Mouse (Mus musculus) stomach, postnatal 0 days (tissue): Measurements from ENCODE around the gene Wdr37. TPM values are rescaled to one million over a fixed set of nuclear protein-coding genes. Genes with fewer than 3 reads are reported as not detected.
"Not testable (repeated sequence)": the region's sequence is repeated elsewhere in the genome, so short reads cannot be mapped to it uniquely, and the experiment has no call there.

Source experiments
- ATAC-seq: fragments of 200-750 bp; cut with Nextera tagmentation; 2 replicates; pipeline ENCODE4 v1.8.0; 2017; ENCODE audit not compliant: low FRiP score, low TSS enrichment
- DNase-seq: peaks from one replicate; pipeline ENCODE4 v3.0.0-alpha.2; 2016; ENCODE audit warnings: low spot score
- H3K27ac ChIP-seq: fragments of 300-500 bp; sonication (generic); replicated peaks from 2 replicates; pipeline ENCODE4 v1.5.1; 2014; ENCODE audit warnings: mild to moderate bottlenecking, control low read depth
- H3K27me3 ChIP-seq: fragments of 300-500 bp; sonication (generic); 2 replicates; pipeline ENCODE4 v1.6.1; 2014; ENCODE audit warnings: low read length; ENCODE audit not compliant: control insufficient read depth, insufficient read depth
- H3K36me3 ChIP-seq: fragments of 300-500 bp; sonication (generic); 2 replicates; pipeline ENCODE4 v1.6.1; 2014; ENCODE audit warnings: low read length, mixed read lengths; ENCODE audit not compliant: control insufficient read depth, insufficient read depth
- H3K4me1 ChIP-seq: fragments of 300-500 bp; sonication (generic); replicated peaks from 2 replicates; pipeline ENCODE4 v1.6.1; 2014; ENCODE audit warnings: antibody characterized with exemption; ENCODE audit not compliant: control insufficient read depth, insufficient read depth
- H3K4me2 ChIP-seq: fragments of 300-500 bp; sonication (generic); replicated peaks from 2 replicates; pipeline ENCODE4 v1.6.1; 2014; ENCODE audit warnings: low read depth, mild to moderate bottlenecking, control low read depth, moderate library complexity
- H3K4me3 ChIP-seq: fragments of 300-500 bp; sonication (generic); 2 replicates; pipeline ENCODE4 v1.5.1; 2014; ENCODE audit warnings: low read depth, low read length, control low read depth
- H3K9ac ChIP-seq: fragments of 300-500 bp; sonication (generic); 2 replicates; pipeline ENCODE4 v1.6.1; 2014; ENCODE audit warnings: mild to moderate bottlenecking, low read length, control low read depth, mixed read lengths
- H3K9me3 ChIP-seq: fragments of 300-500 bp; sonication (generic); 2 replicates; pipeline ENCODE4 v1.6.1; 2016; ENCODE audit warnings: low read length; ENCODE audit not compliant: control insufficient read depth
- CTCF ChIP-seq: IDR thresholded peaks from 2 replicates; pipeline ENCODE4 v1.5.1; 2016; ENCODE audit warnings: antibody characterized with exemption, low read depth, mild to moderate bottlenecking, moderate library complexity
- EP300 ChIP-seq: optimal IDR thresholded peaks from 2 replicates; pipeline ENCODE3; 2016; ENCODE audit warnings: antibody characterized with exemption
- WGBS: fragments of 180-500 bp; shearing (Covaris S2); extraction: QIAGEN DNeasy Blood & Tissue Kit; methylation state at CpG from one replicate; pipeline ENCODE4 v1.1.7; 2014; 5-methylcytosine and 5-hydroxymethylcytosine counted together
- polyA plus RNA-seq: library from polyadenylated mRNA; unstranded; fragments of >200 nt; fragmentation: Nextera tagmentation; extraction: Ambion mirVana; gene quantifications from 2 replicates; pipeline ENCODE4 v1.2.1, GENCODE M21; 2015

Wdr37 gene
- 7.4 and 7.6 TPM in 2 replicates for polyA plus RNA-seq

GRCm38 (mm10) chr13:8871314-8871962 is at the start of gene Wdr37:
Gene Wdr37 (minus strand): TSS chr13:8871909.
- ATAC-seq (peak; percentile 73), DNase-seq (peak; percentile 27)
- Histone ChIP-seq H3K27ac (peak within 1 kb of the TSS; percentile 96), H3K9me3 (no peaks in the 10 kb centered on the region), H3K9ac (peak within 1 kb of the TSS; percentile 79), H3K4me1 (0 out of 2 replicates have a peak, but pooled peaks cover 4% of the 10 kb centered on the region), H3K4me2 (peak within 1 kb of the TSS; percentile 82), H3K27me3 (no peaks in the 10 kb centered on the region), H3K4me3 (peak within 1 kb of the TSS; percentile 66), H3K36me3 (no peaks in the 10 kb centered on the region)
- under 1% methylated on average over 18 of the region's 18 CpGs for WGBS
- TF ChIP-seq EP300 (no peak), CTCF (no peak)

- not testable (repeated sequence) for ATAC-seq, H3K9ac ChIP-seq, H3K9me3 ChIP-seq, H3K4me3 ChIP-seq, H3K4me1 ChIP-seq, H3K36me3 ChIP-seq, H3K27ac ChIP-seq, H3K27me3 ChIP-seq, H3K4me2 ChIP-seq, DNase-seq
- WGBS, result 89% methylated on average over 8 of the region's 8 CpGs
Observed at GRCm38 (mm10) chr13:8913890-8914289, 42.2 kb upstream of the Wdr37 start.

DNA sequence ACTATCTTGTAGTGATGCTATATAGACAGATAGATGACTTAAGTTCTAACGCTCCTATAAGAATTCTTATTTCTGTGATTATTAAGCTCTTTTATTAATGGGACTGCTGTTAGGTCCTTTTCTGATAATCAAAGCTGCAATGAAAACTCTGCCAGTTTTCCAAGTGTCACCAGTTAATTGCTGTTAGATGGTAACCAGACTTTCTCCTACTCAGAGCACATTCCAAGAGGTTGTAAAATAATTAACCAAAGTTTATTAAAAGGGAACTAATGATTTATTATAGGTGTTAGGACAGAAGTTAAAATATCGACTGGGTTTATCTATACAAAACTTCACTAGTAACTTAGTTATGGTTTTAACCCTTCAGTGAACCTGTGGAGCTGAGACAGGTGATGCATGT is 34.3 kb upstream of the Wdr37 start:
- not testable (repeated sequence) for H3K4me2 ChIP-seq, H3K4me3 ChIP-seq, H3K27ac ChIP-seq, H3K36me3 ChIP-seq, H3K4me1 ChIP-seq, DNase-seq, ATAC-seq, H3K27me3 ChIP-seq, H3K9ac ChIP-seq, H3K9me3 ChIP-seq
- WGBS, result 72% methylated on average over 2 of the region's 2 CpGs

GRCm38 (mm10) chr13:8888603-8889002 is 16.9 kb upstream of the Wdr37 start:
- ATAC-seq (no peak), DNase-seq (no peak)
- H3K9ac ChIP-seq, result no peak overlapping the region
- no peak overlapping the region for H3K4me3 ChIP-seq
- TF ChIP-seq EP300 (no peak), CTCF (peak; percentile 61)
- 100% methylated on average over 1 of the region's 1 CpGs for WGBS
- H3K27me3 ChIP-seq, result no peaks in the 10 kb centered on the region
- no peaks in the 10 kb centered on the region for H3K9me3 ChIP-seq
- no peak overlapping the region for H3K27ac ChIP-seq
- no peak overlapping the region for H3K4me2 ChIP-seq
- no peaks in the 10 kb centered on the region for H3K36me3 ChIP-seq
- no peaks in the 10 kb centered on the region for H3K4me1 ChIP-seq

GRCm38 (mm10) chr13:8886185-8886560 is 14.5 kb upstream of the Wdr37 start:
- peak overlapping the region; percentile 75 for H3K9ac ChIP-seq
- H3K4me3 ChIP-seq, result peak overlapping the region; percentile 78
- no peaks in the 10 kb centered on the region for H3K36me3 ChIP-seq
- TF ChIP-seq EP300, result no peak
- TF ChIP-seq CTCF, result no peak
- peak overlapping the region; percentile 90 for H3K27ac ChIP-seq
- H3K27me3 ChIP-seq, result no peaks in the 10 kb centered on the region
- DNase-seq, result no peak
- H3K4me2 ChIP-seq, result peak overlapping the region; percentile 69
- no peak for ATAC-seq
- under 1% methylated on average over 9 of the region's 9 CpGs for WGBS
- H3K9me3 ChIP-seq, result no peaks in the 10 kb centered on the region
- no peaks in the 10 kb centered on the region for H3K4me1 ChIP-seq

- TF ChIP-seq CTCF (peak; percentile 31; the same call in 1 of the 2 replicates), EP300 (no peak)
- peak within 1 kb of the TSS; percentile 69 for H3K4me2 ChIP-seq
- no peaks in the 10 kb centered on the region for H3K36me3 ChIP-seq
- H3K27me3 ChIP-seq, result no peaks in the 10 kb centered on the region
- H3K27ac ChIP-seq, result peak within 1 kb of the TSS; percentile 90
- under 1% methylated on average over 46 of the region's 46 CpGs for WGBS
- H3K4me1 ChIP-seq, result no peaks in the 10 kb centered on the region
- H3K9me3 ChIP-seq, result no peaks in the 10 kb centered on the region
- DNase-seq (peak; percentile 98), ATAC-seq (peak; percentile 100)
- peak within 1 kb of the TSS; percentile 78 for H3K4me3 ChIP-seq
- peak within 1 kb of the TSS; percentile 75 for H3K9ac ChIP-seq
Observed at GRCm38 (mm10) chr13:8885445-8886184, 13.9 kb upstream of the Wdr37 start, which contains the start of gene Idi1. Gene Idi1 (plus strand): TSS chr13:8885501.

DNA sequence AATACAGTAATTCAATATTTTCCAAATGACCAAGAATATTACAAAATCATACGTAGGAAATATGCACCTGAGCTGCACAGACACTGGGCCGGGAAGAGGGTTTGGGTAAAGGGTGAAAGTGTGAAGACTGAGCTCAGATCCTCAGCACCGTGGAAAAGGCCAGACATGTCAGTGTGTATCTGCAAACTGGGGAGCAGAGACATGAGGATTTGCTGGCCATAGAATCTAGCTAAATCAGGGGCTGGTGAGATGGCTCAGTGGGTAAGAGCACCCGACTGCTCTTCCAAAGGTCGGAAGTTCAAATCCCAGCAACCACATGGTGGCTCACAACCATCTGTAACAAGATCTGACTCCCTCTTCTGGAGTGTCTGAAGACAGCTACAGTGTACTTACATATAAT is 12.2 kb upstream of the Wdr37 start:
- H3K4me2 ChIP-seq, DNase-seq, H3K36me3 ChIP-seq, H3K27me3 ChIP-seq, H3K4me3 ChIP-seq, H3K27ac ChIP-seq, H3K4me1 ChIP-seq, ATAC-seq, H3K9me3 ChIP-seq, H3K9ac ChIP-seq: not testable (repeated sequence)
- WGBS, result 77% methylated on average over 5 of the region's 5 CpGs
